Mouse (Mus musculus): ENCODE results near the gene Gcn1l1. TPM values are rescaled to one million over a fixed set of nuclear protein-coding genes. Genes with fewer than 3 reads are reported as not detected.
A peak's percentile ranks its signal among the peaks of the same experiment; 100 is the strongest.
"Not testable (repeated sequence)": the region's sequence is repeated elsewhere in the genome, so short reads cannot be mapped to it uniquely, and the experiment has no call there.

The Gcn1l1 gene
- polyA plus RNA-seq, 1 experiment: 38.2 TPM

- no peak for DNase-seq (ENCODE audit: extremely low spot score in 1 of 2, low spot score in 1 of 2)
Observed at GRCm38 (mm10) chr5:115558182-115558794, 6.8 kb upstream of the Gcn1l1 start.

- DNase-seq (ENCODE audit: extremely low spot score in 1 of 2, low spot score in 1 of 2): peak; percentile 99 to 100
Observed at GRCm38 (mm10) chr5:115559237-115560101, 5.6 kb upstream of the Gcn1l1 start, which contains the start of gene Rplp0. Gene Rplp0 (plus strand): TSS chr5:115559467.

GRCm38 (mm10) chr5:115560336-115560905 lies 4.6 kb upstream of the Gcn1l1 start:
- DNase-seq (ENCODE audit: extremely low spot score in 1 of 2, low spot score in 1 of 2): no peak

- DNase-seq (ENCODE audit: extremely low spot score in 1 of 2, low spot score in 1 of 2): no peak
Observed at GRCm38 (mm10) chr5:115563771-115564585, 1.1 kb upstream of the Gcn1l1 start.

- no peak for DNase-seq (ENCODE audit: extremely low spot score in 1 of 2, low spot score in 1 of 2)
Observed at GRCm38 (mm10) chr5:115565403-115565802, 349 bp downstream of the Gcn1l1 start.

GRCm38 (mm10) chr5:115568681-115569080 lies 3.6 kb downstream of the Gcn1l1 start:
- DNase-seq (ENCODE audit: extremely low spot score in 1 of 2, low spot score in 1 of 2): no peak

- DNase-seq (ENCODE audit: extremely low spot score in 1 of 2, low spot score in 1 of 2): no peak
Observed at GRCm38 (mm10) chr5:115569308-115569707, 4.3 kb downstream of the Gcn1l1 start.

- no peak for DNase-seq (ENCODE audit: extremely low spot score in 1 of 2, low spot score in 1 of 2)
Observed at GRCm38 (mm10) chr5:115569721-115570120, 4.7 kb downstream of the Gcn1l1 start.

GRCm38 (mm10) chr5:115571086-115571485 lies 6.0 kb downstream of the Gcn1l1 start:
- peak; percentile 80 to 83 for DNase-seq (ENCODE audit: extremely low spot score in 1 of 2, low spot score in 1 of 2)

- peak; percentile 40 to 66 for DNase-seq (ENCODE audit: extremely low spot score in 1 of 2, low spot score in 1 of 2)
Observed at GRCm38 (mm10) chr5:115572679-115573535, 7.9 kb downstream of the Gcn1l1 start.

GRCm38 (mm10) chr5:115574992-115575391 lies 9.9 kb downstream of the Gcn1l1 start:
- no peak for DNase-seq (ENCODE audit: extremely low spot score in 1 of 2, low spot score in 1 of 2)

GRCm38 (mm10) chr5:115577686-115578085 lies 12.6 kb downstream of the Gcn1l1 start:
- DNase-seq (ENCODE audit: extremely low spot score in 1 of 2, low spot score in 1 of 2): not testable (repeated sequence)

- DNase-seq (ENCODE audit: extremely low spot score in 1 of 2, low spot score in 1 of 2): no peak
Observed at GRCm38 (mm10) chr5:115578922-115579321, 13.9 kb downstream of the Gcn1l1 start.

GRCm38 (mm10) chr5:115579363-115579762 lies 14.3 kb downstream of the Gcn1l1 start:
- no peak for DNase-seq (ENCODE audit: extremely low spot score in 1 of 2, low spot score in 1 of 2)

- DNase-seq (ENCODE audit: extremely low spot score in 1 of 2, low spot score in 1 of 2): no peak
Observed at GRCm38 (mm10) chr5:115580229-115581001, 15.4 kb downstream of the Gcn1l1 start.

GRCm38 (mm10) chr5:115581662-115582061 lies 16.6 kb downstream of the Gcn1l1 start:
- DNase-seq (ENCODE audit: extremely low spot score in 1 of 2, low spot score in 1 of 2): no peak

- no peak for DNase-seq (ENCODE audit: extremely low spot score in 1 of 2, low spot score in 1 of 2)
Observed at GRCm38 (mm10) chr5:115585616-115586015, 20.6 kb downstream of the Gcn1l1 start.

- DNase-seq (ENCODE audit: extremely low spot score in 1 of 2, low spot score in 1 of 2): no peak
Observed at GRCm38 (mm10) chr5:115586166-115586565, 21.1 kb downstream of the Gcn1l1 start.

- DNase-seq (ENCODE audit: extremely low spot score in 1 of 2, low spot score in 1 of 2): no peak
Observed at GRCm38 (mm10) chr5:115586780-115587179, 21.7 kb downstream of the Gcn1l1 start.
